Mouse (Mus musculus): ENCODE data around the gene Nphp1.

GRCm38 (mm10) chr2:127791919-127792603, 3.4 kb upstream of the Nphp1 start, which contains the start of gene Mtln:
- no peak for TF ChIP-seq CTCF (conservative IDR thresholded peaks at IDR 0.05 in 1 of 2, IDR thresholded peaks at IDR 0.05 in 1 of 2; ENCODE audit: low read depth in 2 of 2, low read length in 2 of 2)
- TF ChIP-seq USF1 (IDR thresholded peaks at IDR 0.05; ENCODE audit: low read depth, low read length), result no peak
- TF ChIP-seq RAD21 (IDR thresholded peaks at IDR 0.05; ENCODE audit: low read depth, low read length), result no peak
- TF ChIP-seq CHD2 (IDR thresholded peaks at IDR 0.05; ENCODE audit: low read length), result no peak
- peak; percentile 77 for TF ChIP-seq HCFC1 (IDR thresholded peaks at IDR 0.05; ENCODE audit: low read depth, low read length)
- TF ChIP-seq POLR2A (IDR thresholded peaks at IDR 0.05; ENCODE audit: low read depth, low read length), result peak; percentile 97
- no peak for TF ChIP-seq ZC3H11A (IDR thresholded peaks at IDR 0.05; ENCODE audit: low read depth, low read length)
- 0 out of 2 replicates have a peak, but pooled peaks have one; percentile 3 for TF ChIP-seq BHLHE40 (IDR thresholded peaks at IDR 0.05; ENCODE audit: low read depth, low read length)
- TF ChIP-seq ZKSCAN1 (IDR thresholded peaks at IDR 0.05; ENCODE audit: borderline replicate concordance, low read depth, low read length), result no peak
- peak; percentile 83 for TF ChIP-seq MYC (IDR thresholded peaks at IDR 0.05; ENCODE audit: low read depth, low read length)
- TF ChIP-seq ETS1 (conservative IDR thresholded peaks at IDR 0.05; ENCODE audit: low read depth, low read length), result no peak
- 0 out of 2 replicates have a peak, but pooled peaks have one; percentile 21 for TF ChIP-seq JUND (conservative IDR thresholded peaks at IDR 0.05; ENCODE audit: low read depth, low read length)
